Mouse (Mus musculus) midbrain, embryonic 16.5 days (tissue): ENCODE data around the gene Riok1. TPM values are rescaled to one million over a fixed set of nuclear protein-coding genes. Genes with fewer than 3 reads are reported as not detected.

ENCODE experiments used
- ATAC-seq: fragments of 200-750 bp; cut with Nextera tagmentation; 2 replicates; pipeline ENCODE4 v1.8.0; 2017; ENCODE audit warnings: moderate TSS enrichment
- H3K27ac ChIP-seq: fragments of 300-500 bp; sonication (generic); 2 replicates; pipeline ENCODE4 v1.5.1; 2014; ENCODE audit warnings: mild to moderate bottlenecking, low read length, mixed read lengths
- H3K27me3 ChIP-seq: fragments of 300-500 bp; sonication (generic); 2 replicates; pipeline ENCODE4 v1.6.1; 2014; ENCODE audit warnings: low read depth, low read length, mixed read lengths; ENCODE audit not compliant: control insufficient read depth, insufficient read depth
- H3K36me3 ChIP-seq: fragments of 300-500 bp; sonication (generic); 2 replicates; pipeline ENCODE4 v1.6.1; 2014; ENCODE audit warnings: mild to moderate bottlenecking, low read length, moderate library complexity, mixed read lengths; ENCODE audit not compliant: control insufficient read depth, insufficient read depth
- H3K4me1 ChIP-seq: fragments of 300-500 bp; sonication (generic); 2 replicates; pipeline ENCODE4 v1.6.1; 2014; ENCODE audit warnings: mild to moderate bottlenecking, low read length, mixed read lengths; ENCODE audit not compliant: control insufficient read depth, insufficient read depth
- H3K4me2 ChIP-seq: fragments of 300-500 bp; sonication (generic); 2 replicates; pipeline ENCODE4 v1.6.1; 2014; ENCODE audit warnings: mild to moderate bottlenecking, low read length, mixed read lengths
- H3K4me3 ChIP-seq: fragments of 300-500 bp; sonication (generic); 2 replicates; pipeline ENCODE4 v1.5.1; 2014; ENCODE audit warnings: low read depth, mild to moderate bottlenecking, low read length, moderate library complexity, mixed read lengths
- H3K9ac ChIP-seq: fragments of 300-500 bp; sonication (generic); 2 replicates; pipeline ENCODE4 v1.6.1; 2014; ENCODE audit warnings: low read depth, low read length, mixed read lengths
- H3K9me3 ChIP-seq: fragments of 300-500 bp; sonication (generic); replicated peaks from 2 replicates; pipeline ENCODE4 v1.6.1; 2014; ENCODE audit warnings: mild to moderate bottlenecking, low read length, mixed read lengths; ENCODE audit not compliant: control insufficient read depth, poor library complexity, severe bottlenecking
- WGBS: fragments of 180-500 bp; shearing (Covaris S2); extraction: QIAGEN DNeasy Blood & Tissue Kit; methylation state at CpG from one replicate; pipeline ENCODE4 v1.1.7; 2014; 5-methylcytosine and 5-hydroxymethylcytosine counted together
- polyA plus RNA-seq: library from polyadenylated mRNA; unstranded; fragments of >200 nt; fragmentation: Nextera tagmentation; extraction: Ambion mirVana; gene quantifications from 2 replicates; pipeline ENCODE4 v1.2.1, GENCODE M21; 2015

The Riok1 gene
- polyA plus RNA-seq, 1 experiment from 2014 or later, result 53.4 TPM

DNA sequence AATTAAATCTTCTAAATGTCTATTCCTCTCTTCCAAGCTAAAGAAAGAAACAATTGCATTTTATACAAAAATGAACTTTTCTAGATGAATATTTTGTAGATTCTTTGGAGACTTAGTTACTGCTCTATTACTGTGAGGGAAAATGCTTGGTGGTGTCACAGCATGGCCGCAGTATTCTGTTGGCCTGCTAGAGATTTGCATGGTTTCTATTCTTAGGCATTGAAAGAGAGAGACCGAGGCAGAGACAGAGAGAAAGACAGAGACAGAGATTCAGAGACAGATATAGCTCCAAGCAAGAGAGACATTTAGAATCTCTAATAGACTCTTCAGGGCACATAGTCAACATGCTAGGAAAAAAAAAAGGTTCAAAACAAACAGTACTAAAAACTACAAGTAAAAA lies 28.8 kb upstream of the Riok1 start:
- Histone ChIP-seq H3K4me3 (no peak overlapping the region), H3K4me1 (no peaks in the 10 kb centered on the region), H3K27ac (no peak overlapping the region), H3K36me3 (no peaks in the 10 kb centered on the region), H3K9me3 (no peaks in the 10 kb centered on the region), H3K9ac (no peak overlapping the region), H3K4me2 (no peak overlapping the region), H3K27me3 (no peaks in the 10 kb centered on the region)
- WGBS, result 86% methylated on average over 2 of the region's 2 CpGs
- no peak for ATAC-seq

DNA sequence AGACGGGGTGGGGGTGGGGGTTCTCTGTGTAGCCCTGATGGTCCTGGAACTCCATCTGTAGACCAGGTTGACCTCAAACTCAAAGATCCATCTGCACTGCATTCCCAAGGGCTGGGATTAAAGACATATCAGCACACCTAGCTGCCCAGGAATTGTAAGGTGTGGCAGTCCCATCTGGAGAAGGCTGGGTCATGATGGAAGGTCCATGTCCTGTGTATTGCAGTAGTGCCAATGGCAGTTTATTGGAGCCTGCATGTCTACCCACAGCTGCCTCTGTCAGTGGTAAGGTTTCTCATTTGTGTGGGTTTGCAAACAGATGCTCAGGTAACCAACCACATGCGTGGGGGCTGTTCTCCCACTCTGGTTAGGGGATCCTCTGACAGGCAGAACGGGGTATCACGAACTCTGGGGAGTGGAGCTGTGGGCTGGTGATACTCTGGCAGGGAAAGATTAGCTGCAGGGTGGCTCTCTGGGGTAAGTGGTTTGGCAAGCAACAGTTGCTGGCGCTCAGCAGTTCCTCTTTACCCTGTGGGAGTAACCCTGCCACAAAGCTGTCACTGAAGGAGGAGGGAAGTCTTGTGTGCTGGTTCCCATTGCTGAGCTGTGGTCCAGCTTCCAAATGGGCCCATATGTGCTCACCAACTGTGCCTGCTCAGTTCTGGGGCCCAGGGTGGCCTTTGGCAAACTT lies 26.9 kb upstream of the Riok1 start:
- no peaks in the 10 kb centered on the region for H3K36me3 ChIP-seq
- no peaks in the 10 kb centered on the region for H3K9me3 ChIP-seq
- no peak for ATAC-seq
- H3K4me3 ChIP-seq, result no peak overlapping the region
- H3K4me2 ChIP-seq, result no peak overlapping the region
- no peak overlapping the region for H3K27ac ChIP-seq
- WGBS, result 87% methylated on average over 5 of the region's 5 CpGs
- H3K4me1 ChIP-seq, result no peaks in the 10 kb centered on the region
- no peaks in the 10 kb centered on the region for H3K27me3 ChIP-seq
- H3K9ac ChIP-seq, result no peak overlapping the region

DNA sequence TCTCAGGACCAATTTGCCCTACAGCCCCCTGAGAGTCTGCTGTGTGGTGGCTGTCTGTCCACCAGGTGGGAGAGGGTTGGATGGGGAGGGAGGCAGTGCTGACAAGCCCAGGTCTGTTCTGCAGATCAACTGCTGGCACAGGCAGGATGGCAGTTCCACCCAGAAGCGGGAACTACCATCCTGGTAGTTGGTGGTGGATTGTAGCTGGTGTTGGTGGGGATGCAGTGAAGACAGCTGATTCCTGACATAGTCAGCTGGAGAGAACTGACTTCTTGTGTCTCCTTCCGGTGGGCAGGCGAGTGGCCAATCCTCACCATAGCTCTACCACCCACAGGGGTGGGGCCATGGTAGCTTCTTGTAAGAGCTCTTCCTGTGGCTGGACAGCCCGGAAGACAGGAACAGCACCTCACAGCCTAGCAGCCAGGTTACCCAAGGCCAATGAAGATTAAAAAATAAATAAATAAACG lies 26.3 kb upstream of the Riok1 start:
- Histone ChIP-seq H3K4me1 (no peaks in the 10 kb centered on the region), H3K4me3 (no peak overlapping the region), H3K4me2 (no peak overlapping the region), H3K9me3 (no peaks in the 10 kb centered on the region), H3K36me3 (no peaks in the 10 kb centered on the region), H3K9ac (no peak overlapping the region), H3K27ac (no peak overlapping the region), H3K27me3 (no peaks in the 10 kb centered on the region)
- WGBS, result 85% methylated on average over 5 of the region's 5 CpGs
- no peak for ATAC-seq

DNA sequence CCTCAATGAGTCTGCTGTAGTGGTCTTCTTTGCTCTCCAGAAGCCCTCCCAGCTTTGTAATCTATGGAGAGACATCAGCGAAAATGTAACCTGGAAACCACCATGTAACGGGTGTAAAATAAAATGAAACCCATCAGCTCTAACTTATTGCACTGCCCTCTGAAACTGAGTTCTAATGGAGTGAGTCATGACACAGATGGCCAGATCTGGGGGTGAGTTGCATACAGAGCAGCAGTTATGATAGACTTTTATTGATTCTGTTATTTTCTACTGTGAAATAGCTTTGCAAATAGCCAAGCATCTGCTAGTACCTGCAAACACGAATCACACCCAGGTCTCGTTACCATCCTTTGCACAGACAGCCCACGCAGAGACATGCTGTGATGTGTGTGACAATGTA lies 24.4 kb upstream of the Riok1 start:
- H3K4me1 ChIP-seq, result no peaks in the 10 kb centered on the region
- no peak overlapping the region for H3K4me3 ChIP-seq
- no peak for ATAC-seq
- no peak overlapping the region for H3K27ac ChIP-seq
- H3K36me3 ChIP-seq, result no peaks in the 10 kb centered on the region
- WGBS, result 88% methylated on average over 5 of the region's 5 CpGs
- no peak overlapping the region for H3K4me2 ChIP-seq
- H3K9ac ChIP-seq, result no peak overlapping the region
- H3K27me3 ChIP-seq, result no peaks in the 10 kb centered on the region
- no peaks in the 10 kb centered on the region for H3K9me3 ChIP-seq

DNA sequence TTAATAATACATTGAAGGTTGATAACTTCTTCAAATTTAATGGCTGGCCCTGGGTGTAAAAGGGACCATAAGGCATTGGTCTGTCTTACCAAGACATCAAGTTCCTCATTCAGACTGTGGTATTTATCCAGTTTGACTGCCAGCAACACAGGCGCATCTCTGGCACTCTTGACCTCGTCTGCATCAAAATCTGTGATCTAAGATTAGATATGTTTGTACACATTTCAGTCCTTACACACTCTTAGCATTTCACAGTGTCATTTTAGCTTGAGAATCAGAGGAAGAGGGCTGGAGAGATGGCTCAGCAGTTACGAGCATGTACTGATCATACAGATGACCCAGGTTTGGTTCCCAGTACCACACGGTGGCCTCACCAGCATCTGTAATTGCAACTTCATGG lies 21.2 kb upstream of the Riok1 start:
- Histone ChIP-seq H3K27me3 (no peaks in the 10 kb centered on the region), H3K4me1 (no peaks in the 10 kb centered on the region), H3K27ac (no peak overlapping the region), H3K36me3 (no peaks in the 10 kb centered on the region), H3K9ac (no peak overlapping the region), H3K4me3 (no peak overlapping the region), H3K9me3 (no peaks in the 10 kb centered on the region), H3K4me2 (no peak overlapping the region)
- 88% methylated on average over 4 of the region's 4 CpGs for WGBS
- no peak for ATAC-seq

DNA sequence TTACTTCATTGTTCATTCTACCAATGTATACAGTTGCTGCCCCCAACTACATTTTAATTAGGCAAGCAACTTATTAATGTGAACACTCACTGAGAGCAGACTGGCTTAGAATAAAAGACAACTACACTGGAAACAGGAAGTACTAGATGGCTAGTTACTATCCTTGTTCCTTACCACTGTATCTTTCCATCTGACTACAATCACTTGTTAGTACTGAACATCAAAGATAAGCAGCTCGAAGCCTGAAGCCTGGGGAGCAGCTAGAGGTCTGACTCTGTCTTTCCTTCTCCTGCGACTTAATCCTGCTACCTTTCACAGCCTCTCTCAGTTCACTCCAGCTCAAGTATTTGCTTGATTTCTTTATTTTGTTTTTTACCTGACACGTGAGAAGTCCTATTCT lies 18.0 kb upstream of the Riok1 start:
- H3K4me3 ChIP-seq, result no peak overlapping the region
- ATAC-seq, result no peak
- H3K27me3 ChIP-seq, result no peaks in the 10 kb centered on the region
- H3K27ac ChIP-seq, result no peak overlapping the region
- 67% methylated on average over 3 of the region's 3 CpGs for WGBS
- no peaks in the 10 kb centered on the region for H3K4me1 ChIP-seq
- no peak overlapping the region for H3K9ac ChIP-seq
- H3K9me3 ChIP-seq, result no peaks in the 10 kb centered on the region
- H3K4me2 ChIP-seq, result no peak overlapping the region
- no peaks in the 10 kb centered on the region for H3K36me3 ChIP-seq

DNA sequence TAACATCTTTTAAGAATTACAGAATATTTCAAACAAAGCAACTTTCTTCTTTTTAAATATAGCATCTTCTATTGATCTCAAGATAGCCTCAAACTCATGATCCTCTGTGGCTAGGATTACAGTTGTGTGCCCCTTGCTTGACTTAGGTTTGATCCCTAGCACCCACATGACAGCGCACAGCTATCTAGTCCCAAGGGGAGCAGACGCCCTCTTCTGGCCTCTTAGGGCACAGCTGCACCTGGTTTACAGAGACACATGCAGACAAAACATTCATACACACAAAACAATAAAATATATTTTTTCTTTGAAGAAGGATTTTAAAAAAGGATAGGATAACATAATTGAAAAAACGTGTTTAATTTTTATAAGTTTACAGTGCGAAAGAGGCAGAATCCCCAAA lies 10.9 kb upstream of the Riok1 start:
- H3K4me2 ChIP-seq, result no peak overlapping the region
- no peaks in the 10 kb centered on the region for H3K4me1 ChIP-seq
- no peaks in the 10 kb centered on the region for H3K27me3 ChIP-seq
- H3K4me3 ChIP-seq, result no peak overlapping the region
- H3K27ac ChIP-seq, result no peak overlapping the region
- ATAC-seq, result no peak
- 44% methylated on average over 4 of the region's 4 CpGs for WGBS
- no peaks in the 10 kb centered on the region for H3K36me3 ChIP-seq
- H3K9me3 ChIP-seq, result no peaks in the 10 kb centered on the region
- no peak overlapping the region for H3K9ac ChIP-seq

DNA sequence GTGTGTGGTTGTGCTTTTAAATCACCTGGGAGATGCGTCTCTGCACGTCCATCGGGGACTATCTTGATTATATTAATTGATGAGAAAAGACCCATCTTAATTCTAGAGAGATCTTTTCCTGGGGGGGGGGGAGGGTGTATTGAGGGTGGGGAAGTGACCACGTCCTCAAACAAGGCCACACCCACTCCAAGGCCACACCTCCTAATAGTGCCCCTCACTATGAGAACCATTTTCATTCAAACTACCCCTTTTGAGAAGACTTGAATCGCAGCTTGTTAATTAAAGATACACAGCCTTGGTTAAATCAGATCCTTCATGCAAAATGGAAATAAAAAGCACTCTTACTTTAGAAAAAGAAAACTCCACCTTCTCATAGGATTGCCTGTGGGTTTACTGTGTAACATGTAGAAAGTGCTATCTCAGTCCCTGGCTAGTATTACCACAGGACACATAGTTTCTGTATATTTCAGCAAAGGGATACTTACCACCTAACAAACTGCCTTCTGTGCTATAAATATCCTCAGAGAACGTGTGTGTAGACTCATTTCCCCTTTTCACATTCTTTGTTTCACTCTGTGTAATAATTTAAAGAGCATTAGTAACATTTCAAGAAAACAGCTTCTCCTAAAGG lies 9.1 kb upstream of the Riok1 start:
- ATAC-seq, result no peak
- Histone ChIP-seq H3K9me3 (no peaks in the 10 kb centered on the region), H3K9ac (no peak overlapping the region), H3K4me1 (no peaks in the 10 kb centered on the region), H3K36me3 (no peaks in the 10 kb centered on the region), H3K27ac (no peak overlapping the region), H3K27me3 (no peaks in the 10 kb centered on the region), H3K4me3 (no peak overlapping the region), H3K4me2 (no peak overlapping the region)
- 68% methylated on average over 6 of the region's 6 CpGs for WGBS

DNA sequence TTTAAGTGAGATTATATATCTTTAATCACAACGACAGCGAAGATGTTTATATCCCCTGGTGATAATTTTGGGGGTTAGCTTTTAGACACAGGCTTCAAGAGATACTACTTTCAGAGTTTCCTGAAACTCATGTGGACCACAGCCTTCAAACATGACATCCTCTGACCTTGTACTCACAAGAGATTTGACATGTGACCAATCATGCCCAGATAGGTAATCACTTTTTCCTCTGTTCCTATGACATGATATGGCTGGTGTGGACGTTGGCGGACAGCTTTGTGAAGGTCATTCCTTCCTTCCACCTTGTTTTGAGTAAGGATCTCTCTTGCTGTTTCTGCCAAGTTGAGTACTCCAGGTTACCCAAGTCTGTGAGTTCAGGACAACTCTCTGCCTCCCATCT lies 8.4 kb upstream of the Riok1 start:
- H3K36me3 ChIP-seq, result no peaks in the 10 kb centered on the region
- H3K4me3 ChIP-seq, result no peak overlapping the region
- H3K27me3 ChIP-seq, result no peaks in the 10 kb centered on the region
- 85% methylated on average over 4 of the region's 4 CpGs for WGBS
- no peaks in the 10 kb centered on the region for H3K9me3 ChIP-seq
- H3K4me2 ChIP-seq, result no peak overlapping the region
- H3K4me1 ChIP-seq, result no peaks in the 10 kb centered on the region
- no peak overlapping the region for H3K9ac ChIP-seq
- H3K27ac ChIP-seq, result no peak overlapping the region
- no peak for ATAC-seq
